Mouse (Mus musculus): ENCODE results near the gene Eef1a2. TPM values are rescaled to one million over a fixed set of nuclear protein-coding genes. Genes with fewer than 3 reads are reported as not detected.
"Not testable (repeated sequence)": the region's sequence is repeated elsewhere in the genome, so short reads cannot be mapped to it uniquely, and the experiment has no call there.

Gene Eef1a2
- 1,000 to 10,000 TPM; 1,480 to 1,577 TPM for total RNA-seq (2021)

- intact Hi-C loops (cut with DNase I): no loop called here
- DNase-seq: peak; percentile 47 to 65
These were observed at the start of gene Eef1a2 for GRCm38 (mm10) chr2:181156248-181157121. Eef1a2 (minus strand) TSS chr2:181157014.

- DNase-seq: no peak
- intact Hi-C loops (cut with DNase I): no loop called here
These were observed 49.3 kb upstream of the Eef1a2 start for GRCm38 (mm10) chr2:181206118-181206517.

GRCm38 (mm10) chr2:181205678-181206077, 48.9 kb upstream of the Eef1a2 start:
- DNase-seq: no peak
- intact Hi-C loops (cut with DNase I): no loop called here

GRCm38 (mm10) chr2:181202886-181203285, 46.1 kb upstream of the Eef1a2 start:
- DNase-seq: no peak
- intact Hi-C loops (cut with DNase I): no loop called here

GRCm38 (mm10) chr2:181202422-181202821, 45.6 kb upstream of the Eef1a2 start, which contains the start of gene Ptk6:
Ptk6 (minus strand) TSS chr2:181202789.
- DNase-seq: no peak
- intact Hi-C loops (cut with DNase I): no loop called here

DNA sequence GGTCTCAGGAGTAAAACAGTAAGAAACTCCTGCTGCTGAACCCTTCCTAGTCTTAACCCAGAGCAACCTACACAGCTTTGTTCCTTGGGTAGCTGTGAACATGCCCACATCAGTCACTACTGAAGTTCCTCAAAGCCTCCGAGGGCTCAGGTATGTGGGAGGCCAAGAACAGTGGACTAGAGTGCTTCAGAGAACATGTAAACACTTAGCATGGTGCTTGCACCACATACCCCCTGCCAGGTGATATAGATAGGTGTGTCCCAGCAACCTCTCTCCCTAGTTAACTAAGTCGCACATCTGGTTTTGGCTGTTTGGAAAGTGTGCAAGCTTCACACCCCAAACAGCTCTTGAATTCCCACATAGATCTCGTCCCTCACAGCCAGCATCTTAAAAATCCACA, 44.8 kb upstream of the Eef1a2 start:
- intact Hi-C loops (cut with DNase I): no loop called here
- no peak for DNase-seq

GRCm38 (mm10) chr2:181196628-181197300, 40.0 kb upstream of the Eef1a2 start:
- DNase-seq: no peak
- intact Hi-C loops (cut with DNase I): no loop called here

DNA sequence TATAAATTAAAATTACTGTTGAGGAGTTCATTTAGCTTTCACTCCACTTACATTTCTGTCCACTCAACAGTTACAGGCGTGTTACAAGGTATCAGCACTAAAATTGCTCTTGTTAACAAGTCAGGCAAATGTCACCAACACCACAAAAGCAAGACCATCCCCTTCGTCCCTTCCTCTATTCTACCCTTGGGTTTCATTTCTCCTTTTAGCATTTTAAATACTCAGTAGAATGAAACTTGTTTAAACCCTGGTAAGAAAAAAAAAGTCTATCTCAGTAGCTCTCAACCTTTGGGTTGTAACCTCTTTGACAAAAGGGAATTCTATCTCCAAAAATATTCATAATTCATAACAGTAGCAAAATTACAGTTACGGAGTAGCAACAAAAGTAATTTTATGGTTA, 36.2 kb upstream of the Eef1a2 start:
- no peak for DNase-seq
- intact Hi-C loops (cut with DNase I): no loop called here

- intact Hi-C loops (cut with DNase I): no loop called here
- DNase-seq: no peak
These were observed 35.1 kb upstream of the Eef1a2 start for GRCm38 (mm10) chr2:181191936-181192335.

DNA sequence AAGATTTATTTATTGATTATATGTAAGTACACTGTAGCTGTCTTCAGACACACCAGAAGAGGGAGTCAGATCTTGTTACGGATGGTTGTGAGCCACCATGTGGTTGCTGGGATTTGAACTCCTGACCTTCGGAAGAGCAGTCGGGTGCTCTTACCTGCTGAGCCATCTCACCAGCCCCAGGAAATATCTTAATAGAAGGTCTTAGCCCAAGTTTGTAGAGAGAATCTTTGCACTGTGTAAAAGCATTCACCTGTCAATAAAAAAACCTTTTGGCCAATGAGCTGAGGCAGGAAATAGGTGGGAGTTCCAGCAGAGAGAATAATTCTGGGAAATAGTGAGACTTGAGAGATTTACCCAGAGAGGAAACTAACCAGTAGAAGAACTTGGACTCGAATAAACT, 34.6 kb upstream of the Eef1a2 start:
- intact Hi-C loops (cut with DNase I); DNase-seq: not testable (repeated sequence)

DNA sequence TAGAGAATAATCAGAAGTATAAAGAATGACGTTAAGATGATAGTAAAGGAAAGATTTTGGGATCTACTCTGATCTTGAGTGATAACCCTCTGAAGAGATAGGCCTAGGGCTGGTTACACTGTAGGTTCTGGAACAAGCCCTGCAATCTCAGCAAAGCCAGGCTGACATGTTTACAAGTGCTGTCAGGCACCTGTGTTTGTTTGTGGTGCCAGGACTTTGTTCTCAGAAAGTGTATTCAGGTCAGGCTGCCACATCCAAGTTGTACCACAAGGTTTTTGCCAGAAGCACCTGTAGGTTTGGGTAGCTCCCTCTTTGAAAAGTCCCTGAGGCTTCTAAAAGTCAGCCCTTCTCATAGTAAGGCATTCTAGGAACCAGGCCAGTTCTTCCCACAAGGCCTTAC, 32.5 kb upstream of the Eef1a2 start:
- DNase-seq: no peak
- intact Hi-C loops (cut with DNase I): loop anchor here (2.0 to 5.0 kb wide), 4 partner anchors 29 to 408 kb away; partner anchors contain the start of genes Rtel1 and Samd10

DNA sequence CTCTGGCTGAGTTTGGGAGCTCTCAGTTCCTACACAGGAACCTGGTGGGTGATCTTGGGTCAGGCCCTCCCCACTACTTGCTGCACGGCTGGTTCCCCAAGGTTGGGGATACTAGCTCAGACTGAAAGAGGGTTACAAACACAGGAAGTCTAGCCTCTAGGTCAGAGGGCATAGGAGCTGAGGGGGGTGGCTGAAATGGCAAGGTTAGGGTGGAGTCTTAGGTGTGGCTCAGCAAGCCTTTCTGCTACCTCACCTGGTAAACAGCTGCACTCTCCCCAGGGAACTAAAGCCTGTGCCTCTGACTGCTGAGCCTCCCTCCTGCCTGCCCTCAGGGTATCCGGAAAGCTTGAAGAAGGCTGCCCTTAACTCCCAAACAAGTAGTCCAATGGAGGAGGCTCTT, 31.9 kb upstream of the Eef1a2 start:
- DNase-seq: peak in 1 of 2 experiments; percentile 30
- intact Hi-C loops (cut with DNase I): loop anchor here (2.0 to 5.0 kb wide), 4 partner anchors 30 to 409 kb away; partner anchors contain the start of genes Rtel1 and Samd10

DNA sequence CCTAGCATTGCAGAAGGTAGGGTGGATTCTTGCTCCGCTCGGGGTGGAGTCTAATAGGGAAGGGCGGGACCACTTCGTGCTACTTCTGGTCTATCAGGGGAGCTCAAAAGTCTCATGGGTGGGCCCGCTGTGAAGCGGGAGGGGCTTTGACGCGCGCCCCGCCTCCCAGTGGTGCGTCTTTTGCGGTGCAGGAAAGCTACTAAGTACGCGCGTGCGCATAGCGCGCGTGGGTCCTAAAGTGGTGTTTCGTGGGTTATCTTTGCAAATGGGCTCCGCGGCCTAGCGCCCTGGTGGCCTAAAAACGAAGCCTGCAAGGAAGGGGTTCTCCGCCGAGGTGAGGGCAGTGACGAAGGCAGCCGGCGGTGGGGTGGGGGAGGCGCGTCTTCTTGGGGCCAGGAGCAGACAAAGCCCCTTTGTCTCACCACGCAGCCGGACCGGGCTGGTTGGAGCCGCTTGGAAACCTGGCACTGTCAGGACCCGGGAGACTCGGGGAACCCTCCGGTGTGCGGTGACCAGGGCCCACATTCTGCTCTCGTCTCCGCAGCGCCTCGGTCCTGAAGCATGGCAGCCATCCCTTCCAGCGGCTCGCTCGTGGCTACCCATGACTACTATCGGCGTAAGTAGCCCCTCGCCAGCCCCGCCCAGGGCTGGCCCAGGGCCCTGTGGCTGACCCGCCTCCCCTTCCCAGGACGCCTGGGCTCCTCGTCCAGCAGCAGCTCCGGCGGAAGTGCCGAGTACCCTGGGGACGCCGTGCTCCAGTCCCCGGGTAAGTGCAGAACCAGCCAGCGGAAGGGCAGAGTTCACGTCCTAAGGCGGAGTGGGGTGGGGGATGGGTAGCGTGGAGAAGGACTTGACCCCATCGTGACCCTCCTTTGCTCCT, 30.5 kb upstream of the Eef1a2 start, which contains the start of gene Ppdpf:
TSS of gene Ppdpf (plus strand) at position 127 of the 880 bp plus-strand sequence.
- intact Hi-C loops (cut with DNase I): loop anchor here (2.0 to 5.0 kb wide), 3 partner anchors 101 to 410 kb away; partner anchors contain the start of genes Gmeb2, Rtel1 and Samd10
- DNase-seq: peak; percentile 91 to 92

- intact Hi-C loops (cut with DNase I): loop anchor here (1.0 to 5.0 kb wide), 4 partner anchors 102 to 411 kb away; partner anchors contain the start of genes Gmeb2, Rtel1 and Samd10
- DNase-seq: peak; percentile 85 to 86
These were observed 29.8 kb upstream of the Eef1a2 start for GRCm38 (mm10) chr2:181186635-181187034.

GRCm38 (mm10) chr2:181180898-181181297, 24.1 kb upstream of the Eef1a2 start:
- intact Hi-C loops (cut with DNase I): no loop called here
- peak in 1 of 2 experiments; percentile 21 for DNase-seq

DNA sequence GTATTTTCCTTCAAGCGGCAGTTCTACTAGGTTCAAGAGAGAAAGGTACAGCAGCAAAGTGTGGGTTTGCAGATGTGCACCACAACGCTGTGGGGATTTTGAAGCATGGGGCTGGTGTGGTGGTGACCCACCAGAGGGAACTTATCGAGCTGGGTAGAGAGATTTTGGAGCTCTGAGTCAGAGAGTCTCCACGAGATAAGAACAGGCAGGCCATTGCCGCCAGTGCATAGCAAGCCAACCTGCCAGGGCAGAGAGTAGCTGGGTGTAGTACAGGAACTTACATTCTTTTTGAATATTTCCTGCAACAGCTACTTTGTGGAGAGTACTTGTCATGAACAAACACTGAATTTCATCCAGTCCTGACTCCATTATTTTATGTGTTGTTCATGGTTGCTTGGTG, 21.7 kb upstream of the Eef1a2 start:
- intact Hi-C loops (cut with DNase I): no loop called here

DNA sequence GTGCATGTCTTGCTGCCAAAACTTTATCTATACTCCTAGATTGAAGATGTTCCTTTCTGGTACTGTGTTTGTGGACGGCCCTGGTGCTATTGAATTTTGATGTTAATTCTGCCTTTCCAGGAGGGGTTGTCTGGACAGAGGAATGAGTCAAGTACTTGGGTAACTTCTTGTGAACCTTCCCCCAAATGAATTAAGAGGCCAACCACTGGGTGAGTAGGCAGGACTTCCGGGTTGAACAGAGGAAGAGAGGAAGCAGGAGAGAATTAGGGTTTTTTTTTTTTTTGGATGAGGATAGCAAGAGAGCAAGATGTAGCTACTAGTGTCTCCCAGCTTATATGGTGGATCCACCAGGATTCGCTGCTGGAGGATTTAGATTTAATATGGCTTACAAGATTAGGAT, 21.2 kb upstream of the Eef1a2 start:
- intact Hi-C loops (cut with DNase I): no loop called here
- no peak for DNase-seq

More for the DNA sequence above, 21.7 kb upstream of the Eef1a2 start:
- DNase-seq: no peak

DNA sequence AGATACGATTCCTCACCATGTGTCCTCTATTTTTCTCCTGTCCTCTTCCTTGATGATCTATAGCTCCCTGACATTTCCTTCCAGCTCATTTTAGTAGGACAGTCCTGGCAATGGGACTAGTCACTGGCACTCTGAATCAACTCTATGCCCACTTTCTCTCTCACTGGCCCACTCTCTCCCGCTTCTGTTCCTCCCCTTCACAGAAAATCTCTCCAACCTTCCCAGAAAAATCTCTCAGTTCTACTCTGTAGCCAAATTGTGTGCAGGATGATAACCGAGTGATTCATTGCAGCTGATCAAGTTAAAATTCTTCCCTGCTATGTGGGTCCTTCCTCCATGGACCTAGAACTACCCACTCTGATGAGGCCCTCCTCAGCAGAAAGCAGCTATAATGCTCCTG, 17.8 kb upstream of the Eef1a2 start:
- DNase-seq: no peak
- intact Hi-C loops (cut with DNase I): no loop called here

DNA sequence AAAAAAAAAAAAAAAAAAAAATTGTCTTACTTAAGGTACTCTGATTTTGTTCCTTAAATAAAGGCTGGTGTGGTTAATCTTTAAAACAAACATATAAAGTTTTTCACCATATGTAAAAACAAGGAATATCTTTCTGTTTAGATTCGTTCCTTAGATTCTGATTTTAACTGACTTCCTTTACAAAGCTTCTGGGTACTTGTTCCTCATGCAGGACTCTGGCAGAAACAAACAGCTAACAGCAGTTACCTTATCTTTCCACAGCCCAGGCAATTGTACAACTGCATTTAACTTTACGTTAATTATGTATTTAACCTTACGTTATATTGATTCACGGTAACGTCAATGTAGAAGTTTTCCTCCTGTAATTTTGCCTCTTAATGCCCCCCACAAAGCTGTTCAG, 9.7 kb upstream of the Eef1a2 start:
- intact Hi-C loops (cut with DNase I): no loop called here
- DNase-seq: no peak

DNA sequence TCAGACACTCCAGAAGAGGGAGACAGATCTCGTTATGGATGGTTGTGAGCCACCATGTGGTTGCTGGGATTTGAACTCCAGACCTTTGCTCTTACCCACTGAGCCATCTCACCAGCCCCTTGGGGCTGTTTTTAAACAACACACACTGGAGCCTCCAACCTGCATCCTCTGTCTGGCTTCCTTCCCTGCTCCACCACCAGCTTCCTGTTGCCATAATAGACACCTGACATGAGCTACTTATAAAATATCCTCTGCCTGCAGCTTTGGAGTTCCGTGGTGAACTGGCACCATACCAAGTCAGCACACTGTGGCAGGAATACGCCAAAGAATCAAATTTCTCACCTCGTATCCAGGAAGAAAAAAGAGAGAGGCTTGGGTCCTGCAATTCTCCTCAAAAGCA, 4.0 kb upstream of the Eef1a2 start:
- intact Hi-C loops (cut with DNase I): no loop called here
- no peak for DNase-seq
